Mouse (Mus musculus): Measurements from ENCODE around the gene Bcl2. TPM values are rescaled to one million over a fixed set of nuclear protein-coding genes. Genes with fewer than 3 reads are reported as not detected.

Gene Bcl2
- total and polyA plus RNA-seq, 2 experiments from 2014 or later = 9.8 to 13.1 TPM

- no peak overlapping the region for H3K27ac ChIP-seq
- no peak overlapping the region for H3K9ac ChIP-seq (replicated peaks; ENCODE audit: low read length)
- no peak for TF ChIP-seq CTCF (IDR thresholded peaks at IDR 0.05; ENCODE audit: low read depth)
- no peaks in the 10 kb centered on the region for H3K36me3 ChIP-seq (ENCODE audit: insufficient read depth, low read length)
- DNase-seq (ENCODE audit: low spot score) = no peak
- no peaks in the 10 kb centered on the region for H3K27me3 ChIP-seq (ENCODE audit: insufficient read depth, low read length)
- no peak for ATAC-seq
- H3K4me1 ChIP-seq (ENCODE audit: insufficient read depth, low read length) = peaks cover 17% of the 10 kb centered on the region
- WGBS = 82% methylated on average over 2 of the region's 2 CpGs
- no peaks in the 10 kb centered on the region for H3K9me3 ChIP-seq (ENCODE audit: low read length)
- H3K4me2 ChIP-seq (ENCODE audit: low read depth, low read length) = no peak overlapping the region
- H3K4me3 ChIP-seq (ENCODE audit: low read length) = no peak overlapping the region
These were observed 115.8 kb downstream of the Bcl2 start for GRCm38 (mm10) chr1:106598292-106598583.

- no peaks in the 10 kb centered on the region for H3K9me3 ChIP-seq (ENCODE audit: low read length)
- H3K4me3 ChIP-seq (ENCODE audit: low read length) = no peak overlapping the region
- DNase-seq (ENCODE audit: low spot score) (no peak), ATAC-seq (no peak)
- no peak overlapping the region for H3K9ac ChIP-seq (replicated peaks; ENCODE audit: low read length)
- H3K27me3 ChIP-seq (ENCODE audit: insufficient read depth, low read length) = no peaks in the 10 kb centered on the region
- peaks cover 12% of the 10 kb centered on the region; the same call in 1 of the 2 replicates for H3K4me1 ChIP-seq (ENCODE audit: insufficient read depth, low read length)
- no peak overlapping the region for H3K27ac ChIP-seq
- no peak for TF ChIP-seq CTCF (IDR thresholded peaks at IDR 0.05; ENCODE audit: low read depth)
- H3K36me3 ChIP-seq (ENCODE audit: insufficient read depth, low read length) = no peaks in the 10 kb centered on the region
- 82% methylated on average over 5 of the region's 5 CpGs for WGBS
- no peak overlapping the region for H3K4me2 ChIP-seq (ENCODE audit: low read depth, low read length)
These were observed 116.3 kb downstream of the Bcl2 start for GRCm38 (mm10) chr1:106597575-106598291.

DNA sequence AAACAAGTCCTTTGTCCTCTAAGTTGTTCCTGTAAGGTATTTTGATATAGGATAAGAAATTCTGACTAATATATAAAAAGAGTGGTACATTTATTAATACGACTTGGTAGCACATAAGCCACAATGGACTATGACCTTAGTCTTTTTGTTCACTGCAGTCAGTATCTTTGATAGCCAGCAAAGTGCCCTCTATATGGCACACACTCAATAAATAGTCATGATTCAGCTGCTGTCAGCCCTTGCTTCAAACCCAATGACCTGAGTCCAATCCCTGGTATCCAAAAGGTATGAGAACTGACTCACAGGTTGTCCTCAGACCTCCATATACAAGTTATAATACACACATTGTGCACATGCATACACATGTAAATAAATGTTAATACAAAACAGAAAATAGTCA lies 117.7 kb downstream of the Bcl2 start:
- Histone ChIP-seq H3K9ac (replicated peaks; ENCODE audit: low read length) (no peak overlapping the region), H3K4me3 (ENCODE audit: low read length) (no peak overlapping the region), H3K36me3 (ENCODE audit: insufficient read depth, low read length) (no peaks in the 10 kb centered on the region), H3K9me3 (ENCODE audit: low read length) (no peaks in the 10 kb centered on the region), H3K4me2 (ENCODE audit: low read depth, low read length) (no peak overlapping the region), H3K27ac (no peak overlapping the region), H3K27me3 (ENCODE audit: insufficient read depth, low read length) (no peaks in the 10 kb centered on the region), H3K4me1 (ENCODE audit: insufficient read depth, low read length) (0 out of 2 replicates have a peak, but pooled peaks cover 3% of the 10 kb centered on the region)
- DNase-seq (ENCODE audit: low spot score) (no peak), ATAC-seq (no peak)
- TF ChIP-seq CTCF (IDR thresholded peaks at IDR 0.05; ENCODE audit: low read depth) = no peak
- WGBS = 100% methylated on average over 1 of the region's 1 CpGs

- H3K36me3 ChIP-seq (ENCODE audit: insufficient read depth, low read length) = no peaks in the 10 kb centered on the region
- WGBS = 55% methylated on average over 6 of the region's 6 CpGs
- no peak overlapping the region for H3K4me3 ChIP-seq (ENCODE audit: low read length)
- DNase-seq (ENCODE audit: low spot score) (peak; percentile 50), ATAC-seq (no peak)
- H3K27me3 ChIP-seq (ENCODE audit: insufficient read depth, low read length) = no peaks in the 10 kb centered on the region
- H3K4me1 ChIP-seq (ENCODE audit: insufficient read depth, low read length) = 0 out of 2 replicates have a peak, but pooled peaks cover 3% of the 10 kb centered on the region
- H3K27ac ChIP-seq = peak overlapping the region; percentile 36; the same call in 1 of the 2 replicates
- TF ChIP-seq CTCF (IDR thresholded peaks at IDR 0.05; ENCODE audit: low read depth) = no peak
- no peak overlapping the region for H3K4me2 ChIP-seq (ENCODE audit: low read depth, low read length)
- no peaks in the 10 kb centered on the region for H3K9me3 ChIP-seq (ENCODE audit: low read length)
- no peak overlapping the region for H3K9ac ChIP-seq (replicated peaks; ENCODE audit: low read length)
These were observed 118.7 kb downstream of the Bcl2 start for GRCm38 (mm10) chr1:106595286-106595885.

- WGBS = 47% methylated on average over 2 of the region's 2 CpGs
- TF ChIP-seq CTCF (IDR thresholded peaks at IDR 0.05; ENCODE audit: low read depth) = no peak
These were observed 122.8 kb downstream of the Bcl2 start for GRCm38 (mm10) chr1:106591180-106591774.

GRCm38 (mm10) chr1:106589141-106589540 lies 124.9 kb downstream of the Bcl2 start:
- DNase-seq (ENCODE audit: low spot score) (no peak), ATAC-seq (no peak)
- Histone ChIP-seq H3K27me3 (ENCODE audit: insufficient read depth, low read length) (no peaks in the 10 kb centered on the region), H3K9ac (replicated peaks; ENCODE audit: low read length) (no peak overlapping the region), H3K9me3 (ENCODE audit: low read length) (no peaks in the 10 kb centered on the region), H3K4me2 (ENCODE audit: low read depth, low read length) (no peak overlapping the region), H3K4me1 (ENCODE audit: insufficient read depth, low read length) (peaks cover 3% of the 10 kb centered on the region), H3K4me3 (ENCODE audit: low read length) (no peak overlapping the region), H3K36me3 (ENCODE audit: insufficient read depth, low read length) (no peaks in the 10 kb centered on the region), H3K27ac (no peak overlapping the region)
- 81% methylated on average over 2 of the region's 2 CpGs for WGBS
- no peak for TF ChIP-seq CTCF (IDR thresholded peaks at IDR 0.05; ENCODE audit: low read depth)

More at GRCm38 (mm10) chr1:106591180-106591774, 122.8 kb downstream of the Bcl2 start:
- Histone ChIP-seq H3K4me1 (ENCODE audit: insufficient read depth, low read length) (no peaks in the 10 kb centered on the region), H3K4me2 (ENCODE audit: low read depth, low read length) (no peak overlapping the region), H3K36me3 (ENCODE audit: insufficient read depth, low read length) (no peaks in the 10 kb centered on the region), H3K27me3 (ENCODE audit: insufficient read depth, low read length) (no peaks in the 10 kb centered on the region), H3K27ac (no peak overlapping the region), H3K4me3 (ENCODE audit: low read length) (no peak overlapping the region), H3K9ac (replicated peaks; ENCODE audit: low read length) (no peak overlapping the region), H3K9me3 (ENCODE audit: low read length) (no peaks in the 10 kb centered on the region)
- no peak for ATAC-seq
- no peak for DNase-seq (ENCODE audit: low spot score)

Measured in hindbrain, postnatal 0 days (tissue).